Mouse (Mus musculus) midbrain, embryonic 14.5 days (tissue): ENCODE data around the gene Rangap1. TPM values are rescaled to one million over a fixed set of nuclear protein-coding genes. Genes with fewer than 3 reads are reported as not detected.

Experiments used
- ATAC-seq: fragments of 200-750 bp; cut with Nextera tagmentation; 2 replicates; pipeline ENCODE4 v1.8.0; 2017; ENCODE audit warnings: moderate number of reproducible peaks, moderate library complexity; ENCODE audit not compliant: low FRiP score, low TSS enrichment
- DNase-seq: peaks from one replicate; pipeline ENCODE4 v3.0.0-alpha.2; 2015
- H3K27ac ChIP-seq: fragments of 300-500 bp; sonication (generic); replicated peaks from 2 replicates; pipeline ENCODE4 v1.5.1; 2014; ENCODE audit warnings: mild to moderate bottlenecking, low read depth, low read length, moderate library complexity
- H3K27me3 ChIP-seq: fragments of 300-500 bp; sonication (generic); 2 replicates; pipeline ENCODE4 v1.6.1; 2014; ENCODE audit warnings: low read length, control low read depth, mixed read lengths; ENCODE audit not compliant: control insufficient read depth, insufficient read depth
- H3K36me3 ChIP-seq: fragments of 300-500 bp; sonication (generic); 2 replicates; pipeline ENCODE4 v1.6.1; 2014; ENCODE audit warnings: low read length, control low read depth; ENCODE audit not compliant: control insufficient read depth, insufficient read depth
- H3K4me1 ChIP-seq: fragments of 300-500 bp; sonication (generic); 2 replicates; pipeline ENCODE4 v1.6.1; 2014; ENCODE audit warnings: mild to moderate bottlenecking, antibody characterized with exemption, low read length, control low read depth; ENCODE audit not compliant: control insufficient read depth, insufficient read depth
- H3K4me2 ChIP-seq: fragments of 300-500 bp; sonication (generic); 2 replicates; pipeline ENCODE4 v1.6.1; 2014; ENCODE audit warnings: mild to moderate bottlenecking, low read length, moderate library complexity
- H3K4me3 ChIP-seq: fragments of 300-500 bp; sonication (generic); replicated peaks from 2 replicates; pipeline ENCODE4 v1.5.1; 2014; ENCODE audit warnings: low read depth, low read length
- H3K9ac ChIP-seq: fragments of 300-500 bp; sonication (generic); replicated peaks from 2 replicates; pipeline ENCODE4 v1.6.1; 2014; ENCODE audit warnings: mild to moderate bottlenecking, low read length, moderate library complexity
- H3K9me3 ChIP-seq: fragments of 300-500 bp; sonication (generic); 2 replicates; pipeline ENCODE4 v1.6.1; 2016; ENCODE audit warnings: low read length, control low read depth, mixed read lengths; ENCODE audit not compliant: control insufficient read depth
- whole genome bisulfite sequencing: fragments of 180-500 bp; shearing (Covaris S2); extraction: QIAGEN DNeasy Blood & Tissue Kit; methylation state at CpG from one replicate; pipeline ENCODE4 v1.1.7; 2014; 5-methylcytosine and 5-hydroxymethylcytosine counted together
- polyA plus RNA-seq: library from polyadenylated mRNA; unstranded; fragments of >200 nt; fragmentation: Nextera tagmentation; extraction: Ambion mirVana; gene quantifications from 2 replicates; pipeline ENCODE4 v1.2.1, GENCODE M21; 2014

Rangap1 gene
- polyA plus RNA-seq, 1 experiment from 2014 or later: 118 TPM

- Histone ChIP-seq H3K36me3 (no peaks in the 10 kb centered on the region), H3K4me3 (peak overlapping the region; percentile 54), H3K9me3 (no peaks in the 10 kb centered on the region), H3K4me1 (peaks cover 11% of the 10 kb centered on the region), H3K27me3 (peaks cover 29% of the 10 kb centered on the region), H3K4me2 (peak overlapping the region; percentile 79), H3K27ac (no peak overlapping the region), H3K9ac (peak overlapping the region; percentile 56)
- DNase-seq (no peak), ATAC-seq (no peak)
- whole genome bisulfite sequencing: 30% methylated on average over 19 of the region's 19 CpGs
These were observed 50.4 kb downstream of the Rangap1 start for GRCm38 (mm10) chr15:81694891-81695290.

- peaks cover 11% of the 10 kb centered on the region for H3K4me1 ChIP-seq
- WGBS: under 1% methylated on average over 103 of the region's 107 CpGs
- peak; percentile 84 for ATAC-seq
These were observed 51.1 kb downstream of the Rangap1 start for GRCm38 (mm10) chr15:81693967-81694881.

GRCm38 (mm10) chr15:81693366-81693966 lies 51.9 kb downstream of the Rangap1 start:
- peak overlapping the region; percentile 56 for H3K9ac ChIP-seq
- peaks cover 8% of the 10 kb centered on the region for H3K36me3 ChIP-seq
- 3% methylated on average over 41 of the region's 41 CpGs for WGBS
- DNase-seq (peak; percentile 52), ATAC-seq (no peak)
- H3K4me2 ChIP-seq: peak overlapping the region; percentile 79
- H3K27ac ChIP-seq: peak overlapping the region; percentile 54
- H3K4me3 ChIP-seq: peak overlapping the region; percentile 54
- H3K9me3 ChIP-seq: no peaks in the 10 kb centered on the region
- H3K4me1 ChIP-seq: peaks cover 11% of the 10 kb centered on the region
- H3K27me3 ChIP-seq: peaks cover 29% of the 10 kb centered on the region

More at GRCm38 (mm10) chr15:81693967-81694881, 51.1 kb downstream of the Rangap1 start:
- DNase-seq: peak; percentile 90
- peak overlapping the region; percentile 56 for H3K9ac ChIP-seq
- H3K36me3 ChIP-seq: 0 out of 2 replicates have a peak, but pooled peaks cover 3% of the 10 kb centered on the region
- peak overlapping the region; percentile 79 for H3K4me2 ChIP-seq
- peak overlapping the region; percentile 54 for H3K4me3 ChIP-seq
- no peaks in the 10 kb centered on the region for H3K9me3 ChIP-seq
- peak overlapping the region; percentile 54 for H3K27ac ChIP-seq
- peaks cover 29% of the 10 kb centered on the region for H3K27me3 ChIP-seq

GRCm38 (mm10) chr15:81680301-81680805 lies 65.0 kb downstream of the Rangap1 start:
- ATAC-seq (no peak), DNase-seq (no peak)
- H3K4me2 ChIP-seq: no peak overlapping the region
- no peak overlapping the region for H3K9ac ChIP-seq
- H3K4me3 ChIP-seq: no peak overlapping the region
- H3K4me1 ChIP-seq: no peaks in the 10 kb centered on the region
- no peak overlapping the region for H3K27ac ChIP-seq
- H3K9me3 ChIP-seq: no peaks in the 10 kb centered on the region
- H3K27me3 ChIP-seq: no peaks in the 10 kb centered on the region
- H3K36me3 ChIP-seq: peaks cover 75% of the 10 kb centered on the region
- 91% methylated on average over 4 of the region's 4 CpGs for WGBS

- no peaks in the 10 kb centered on the region for H3K27me3 ChIP-seq
- no peaks in the 10 kb centered on the region for H3K4me1 ChIP-seq
- no peak overlapping the region for H3K4me2 ChIP-seq
- DNase-seq (no peak), ATAC-seq (no peak)
- H3K36me3 ChIP-seq: peaks cover 59% of the 10 kb centered on the region
- WGBS: 96% methylated on average over 3 of the region's 3 CpGs
- no peak overlapping the region for H3K4me3 ChIP-seq
- H3K9ac ChIP-seq: no peak overlapping the region
- H3K27ac ChIP-seq: no peak overlapping the region
- H3K9me3 ChIP-seq: no peaks in the 10 kb centered on the region
These were observed 68.7 kb downstream of the Rangap1 start for GRCm38 (mm10) chr15:81676637-81677036.

GRCm38 (mm10) chr15:81670231-81670640 lies 75.1 kb downstream of the Rangap1 start:
- no peaks in the 10 kb centered on the region for H3K4me1 ChIP-seq
- no peaks in the 10 kb centered on the region for H3K9me3 ChIP-seq
- H3K27me3 ChIP-seq: no peaks in the 10 kb centered on the region
- H3K4me2 ChIP-seq: no peak overlapping the region
- DNase-seq (peak; percentile 77), ATAC-seq (no peak)
- 88% methylated on average over 4 of the region's 4 CpGs for WGBS
- no peak overlapping the region for H3K27ac ChIP-seq
- H3K9ac ChIP-seq: no peak overlapping the region
- H3K4me3 ChIP-seq: no peak overlapping the region
- H3K36me3 ChIP-seq: peaks cover 57% of the 10 kb centered on the region

GRCm38 (mm10) chr15:81666957-81667356 lies 78.4 kb downstream of the Rangap1 start:
- DNase-seq (no peak), ATAC-seq (no peak)
- Histone ChIP-seq H3K27me3 (no peaks in the 10 kb centered on the region), H3K9me3 (no peaks in the 10 kb centered on the region), H3K27ac (no peak overlapping the region), H3K36me3 (peaks cover 37% of the 10 kb centered on the region), H3K4me1 (peaks cover 9% of the 10 kb centered on the region; the same call in 1 of the 2 replicates), H3K9ac (no peak overlapping the region), H3K4me2 (no peak overlapping the region), H3K4me3 (no peak overlapping the region)
- 92% methylated on average over 10 of the region's 10 CpGs for WGBS

GRCm38 (mm10) chr15:81663697-81664561 lies 81.4 kb downstream of the Rangap1 start, which contains the start of gene L3mbtl2:
TSS of gene L3mbtl2 (plus strand) at chr15:81663889.
- peak; percentile 97 for ATAC-seq
- Histone ChIP-seq H3K4me1 (peaks cover 9% of the 10 kb centered on the region; the same call in 1 of the 2 replicates), H3K36me3 (peaks cover 20% of the 10 kb centered on the region), H3K9me3 (no peaks in the 10 kb centered on the region), H3K9ac (peak within 1 kb of the TSS; percentile 70), H3K4me3 (peak within 1 kb of the TSS; percentile 85), H3K27ac (no peak within 1 kb of the TSS; the same call in 1 of the 2 replicates), H3K27me3 (no peaks in the 10 kb centered on the region), H3K4me2 (peak within 1 kb of the TSS; percentile 86)
- DNase-seq: peak; percentile 98
- whole genome bisulfite sequencing: under 1% methylated on average over 55 of the region's 55 CpGs
